Mouse (Mus musculus) mammary gland, adult 2 months (tissue): ENCODE results near the gene H2-M10.2. TPM values are rescaled to one million over a fixed set of nuclear protein-coding genes. Genes with fewer than 3 reads are reported as not detected.

Source experiments
- polyA plus RNA-seq: library from polyadenylated mRNA; depleted of rRNA; stranded (reverse); fragments of >200 nt; gene quantifications from 2 replicates; pipeline ENCODE4 v1.2.3, GENCODE M21; 2012; ENCODE audit warnings: low replicate concordance; rRNA removed

H2-M10.2 gene
- polyA plus RNA-seq = not detected in 2 replicates

DNA sequence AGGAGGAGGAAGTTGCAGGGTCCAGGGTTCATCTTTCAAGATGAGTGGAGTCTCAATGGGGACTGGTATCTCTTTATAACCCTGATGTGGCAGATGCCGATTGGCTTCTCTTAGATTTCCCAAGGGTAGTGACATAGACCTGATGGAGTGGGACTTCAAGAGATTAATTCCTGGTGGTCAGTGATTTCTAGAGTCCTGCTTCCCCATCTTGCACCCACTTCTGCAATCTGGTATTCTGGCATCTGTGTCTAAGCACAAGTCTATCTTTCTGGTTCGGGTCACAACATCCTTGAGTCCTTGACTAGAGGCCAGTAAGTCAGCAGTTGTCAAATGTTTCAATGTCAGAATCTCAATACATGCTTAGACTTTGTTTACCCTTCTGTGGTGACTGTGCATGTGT, at the start of gene H2-M10.2:
Gene H2-M10.2 (minus strand): TSS at position 101 of the 400 bp plus-strand sequence.

DNA sequence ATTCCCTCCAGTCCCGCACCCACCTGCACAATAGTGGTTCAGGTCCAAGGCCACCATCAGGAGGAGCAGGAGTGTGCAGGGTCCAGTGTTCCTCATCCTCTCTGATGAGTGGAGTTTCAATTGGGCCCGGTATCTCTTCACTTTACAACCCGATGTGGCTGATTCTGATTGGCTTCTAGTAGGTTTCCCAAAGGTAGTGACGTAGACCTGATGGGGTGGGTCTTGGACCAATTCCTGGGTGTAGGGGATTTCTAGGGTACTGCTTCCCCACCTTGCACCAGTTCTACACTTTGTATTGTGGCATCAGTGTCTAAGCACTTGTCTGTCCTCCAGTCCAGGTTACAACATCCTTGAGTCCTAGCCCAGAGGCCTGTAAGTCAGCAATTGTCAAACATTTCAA, 39.8 kb upstream of the H2-M10.2 start, which contains the start of gene H2-M10.1:
Gene H2-M10.1 (minus strand): TSS at position 101 of the 400 bp plus-strand sequence.

GRCm38 (mm10) chr17:36271586-36272256, 14.6 kb downstream of the H2-M10.2 start, which contains the start of gene Trim39:
TSS of gene Trim39 (minus strand) at chr17:36272247.

GRCm38 (mm10) chr17:36257969-36258368, 28.3 kb downstream of the H2-M10.2 start, which contains the start of gene Rpp21:
TSS of gene Rpp21 (minus strand) at chr17:36258069.

Other genes starting within 250 kb of the H2-M10.2 start
- gene H2-T22, start 243.7 kb downstream of the H2-M10.2 start, polyA plus RNA-seq = 100 and 107 TPM in 2 replicates
- gene Gm6034, start 243.5 kb downstream of the H2-M10.2 start, polyA plus RNA-seq = 0.20 TPM in 1 of 2 replicates, not detected in the other
- gene Gm11127, start 228.1 kb downstream of the H2-M10.2 start, polyA plus RNA-seq = 0.18 TPM in 1 of 2 replicates, not detected in the other
- gene Gm19684, start 164.8 kb downstream of the H2-M10.2 start, polyA plus RNA-seq = 0.57 and 0.60 TPM in 2 replicates
- gene Gm7030, start 157.1 kb downstream of the H2-M10.2 start, polyA plus RNA-seq = 0.17 and 0.23 TPM in 2 replicates
- gene Gm8909, start 118.0 kb downstream of the H2-M10.2 start, polyA plus RNA-seq = 0.17 TPM in 1 of 2 replicates, not detected in the other
- gene H2-T3, start 96.2 kb downstream of the H2-M10.2 start, polyA plus RNA-seq = 0.07 TPM in 1 of 2 replicates, not detected in the other
- gene Rpp21, start 28.4 kb downstream of the H2-M10.2 start, polyA plus RNA-seq = 54.3 and 107 TPM in 2 replicates
- 12.0 and 17.1 TPM in 2 replicates for gene Trim39, start 14.2 kb downstream of the H2-M10.2 start, polyA plus RNA-seq
- gene H2-M10.1, start 39.7 kb upstream of the H2-M10.2 start, polyA plus RNA-seq = not detected in 2 replicates
- not detected in 2 replicates for gene H2-M10.3, start 81.9 kb upstream of the H2-M10.2 start, polyA plus RNA-seq
- gene H2-M10.4, start 175.8 kb upstream of the H2-M10.2 start, polyA plus RNA-seq = not detected in 2 replicates